Comparison of ENCODE assay signal across 10 mouse cellular contexts in genomic region chr6:55676663-55677311, GRCm38 (mm10). TPM values are rescaled to one million over a fixed set of nuclear protein-coding genes. Genes with fewer than 3 reads are reported as not detected.
DNase-seq lines count a peak whose midpoint lies in the region.
"Had no signal": no experiment of that assay in that cellular context is flagged by ENCODE, and none has a peak within 500 bp of the region (broad histone marks: within the 10 kb centered on the region; RNA-seq: fewer than 3 reads in every experiment).

No protein-coding gene starts in this region.

- intact Hi-C loops in gastrocnemius, postnatal 36 days (cut with DNase I) = no loop called here

- H3K27ac ChIP-seq in brown adipose tissue, adult 24 weeks (replicated peaks; ENCODE audit: low read depth, low read length) = no peak overlapping the region; the same call in 1 of the 2 replicates
- H3K27ac ChIP-seq in forebrain, embryonic 10.5 days = peak overlapping the region; percentile 67
- peak overlapping the region; percentile 56; the same call in 1 of the 2 replicates for H3K27ac ChIP-seq in limb, embryonic 10.5 days

- H3K36me3 ChIP-seq in forebrain, embryonic 10.5 days (replicated peaks) = no peaks in the 10 kb centered on the region
- H3K36me3 ChIP-seq in limb, embryonic 10.5 days = no peaks in the 10 kb centered on the region

- 2% methylated on average over 27 of the region's 27 CpGs for WGBS in forebrain, embryonic 10.5 days
- WGBS in limb, embryonic 10.5 days = under 1% methylated on average over 27 of the region's 27 CpGs

- peak; percentile 28 for DNase-seq in gastrocnemius, postnatal 10 days
- no peak for DNase-seq in gastrocnemius, postnatal 36 days
- DNase-seq in forebrain, embryonic 10.5 days (ENCODE audit: extremely low spot score, low spot score) = peak; percentile 52
- peak; percentile 40 for DNase-seq in heart, postnatal 4 days
- DNase-seq in limb, embryonic 10.5 days (ENCODE audit: low spot score) = peak; percentile 58
- peak; percentile 74 for DNase-seq in retina, embryonic 14.5 days (ENCODE audit: low spot score)
- DNase-seq in yolk sac, embryonic 10.5 days (ENCODE audit: low spot score) = no peak

- peak overlapping the region; percentile 7 for H3K4me3 ChIP-seq in brown adipose tissue, adult 24 weeks (ENCODE audit: insufficient read depth, low read depth, low read length)
- H3K4me3 ChIP-seq in forebrain, embryonic 10.5 days = peak overlapping the region; percentile 50
- peak overlapping the region; percentile 53 for H3K4me3 ChIP-seq in limb, embryonic 10.5 days

- H3K27me3 ChIP-seq in forebrain, embryonic 10.5 days (ENCODE audit: poor library complexity, severe bottlenecking) = peaks cover 53% of the 10 kb centered on the region
- peaks cover 40% of the 10 kb centered on the region for H3K27me3 ChIP-seq in limb, embryonic 10.5 days (ENCODE audit: low read depth, poor library complexity, severe bottlenecking)

- H3K4me1 ChIP-seq in brown adipose tissue, adult 24 weeks (ENCODE audit: control insufficient read depth, insufficient read depth, insufficient read length, low read length) = no peaks in the 10 kb centered on the region
- peaks cover 21% of the 10 kb centered on the region for H3K4me1 ChIP-seq in forebrain, embryonic 10.5 days
- H3K4me1 ChIP-seq in limb, embryonic 10.5 days = peaks cover 15% of the 10 kb centered on the region

- H3K9me3 ChIP-seq in forebrain, embryonic 10.5 days = no peaks in the 10 kb centered on the region
- H3K9me3 ChIP-seq in limb, embryonic 10.5 days (replicated peaks) = no peaks in the 10 kb centered on the region

RNA-seq across cellular contexts. Expression of gene Neurod6, which starts 4.3 kb away (rescaled TPM):
- total RNA-seq in gastrocnemius, postnatal 10 days (2021) = under 1 TPM; 0.12 to 0.16 TPM
- not detected for total RNA-seq in gastrocnemius, postnatal 36 days (2021)
- not detected in 2 replicates for polyA plus RNA-seq in brown adipose tissue, adult 24 weeks (2012; ENCODE audit: insufficient read depth, insufficient read length, missing spikeins)
- polyA plus RNA-seq in forebrain, embryonic 10.5 days (2016; fragmentation: Nextera tagmentation; extraction: Ambion mirVana) = 0.21 TPM in 1 of 2 replicates, not detected in the other
- not detected for total RNA-seq in heart, postnatal 4 days (2021)
- not detected in 2 replicates for polyA plus RNA-seq in limb, embryonic 10.5 days (2016; fragmentation: Nextera tagmentation; extraction: Ambion mirVana)
- polyA plus RNA-seq: C2C12; gonadal fat pad, adult 2 months had no signal

Comparison
In these comparisons a context has a peak if more than half of its experiments do, and no peak if none do; other contexts are left out.
1. DNase-seq: peak in gastrocnemius, postnatal 10 days (single experiment), forebrain, embryonic 10.5 days (single experiment), heart, postnatal 4 days (single experiment), limb, embryonic 10.5 days (single experiment) and retina, embryonic 14.5 days (single experiment); none in gastrocnemius, postnatal 36 days (0 of 2) and yolk sac, embryonic 10.5 days (single experiment).
2. Peak in every context shown above with its lines, with median percentiles within 50 percentile points of each other: H3K4me3 ChIP-seq.